ENCODE assay signal across 25 mouse cellular contexts in the genomic region with DNA sequence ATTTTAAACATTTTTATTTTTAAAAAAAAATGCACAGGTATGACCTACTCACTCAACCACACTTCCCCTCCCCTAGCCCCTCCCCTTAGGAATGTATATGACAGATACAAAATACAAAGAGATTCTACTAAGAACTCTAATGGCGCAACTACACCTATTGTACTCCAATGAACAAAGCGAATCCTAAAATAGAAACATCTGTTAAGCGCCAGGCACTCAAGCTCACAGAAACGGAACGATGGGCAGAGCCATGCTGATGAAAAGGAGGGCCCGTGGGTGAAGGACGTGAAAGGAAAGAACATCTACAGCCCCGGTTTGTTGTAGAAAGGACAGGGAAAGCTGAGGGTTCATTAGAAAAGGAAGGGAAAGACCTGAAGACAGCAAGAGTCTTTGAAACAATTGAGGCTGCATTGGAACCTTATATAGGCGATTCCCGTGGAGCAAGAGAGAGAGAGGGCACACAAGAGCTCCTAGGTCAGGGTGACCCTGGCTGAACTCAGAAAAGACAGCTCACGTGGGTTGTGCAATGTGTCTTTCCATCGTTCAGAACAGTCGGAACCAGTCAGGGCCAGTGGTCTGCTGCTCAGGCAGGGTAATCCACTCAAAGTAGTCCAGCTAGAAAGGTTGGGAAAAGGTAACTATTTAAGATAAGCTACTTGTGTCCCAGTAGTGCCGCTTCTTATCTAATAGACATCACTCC. TPM values are rescaled to one million over a fixed set of nuclear protein-coding genes. Genes with fewer than 3 reads are reported as not detected.
"Had no signal": no experiment of that assay in that cellular context is flagged by ENCODE, and none has a peak within 500 bp of the region (broad histone marks: within the 10 kb centered on the region; RNA-seq: fewer than 3 reads in every experiment).

No protein-coding gene starts in this region.

- ATAC-seq: liver, postnatal 0 days; midbrain, embryonic 15.5 days had no signal

- H3K4me3 ChIP-seq: limb, embryonic 12.5 days; liver, embryonic 13.5 days; lung, embryonic 15.5 days; megakaryocyte, embryonic 14.5 days; midbrain, embryonic 15.5 days; neural tube, embryonic 12.5 days; stomach, embryonic 15.5 days had no signal

- H3K27me3 ChIP-seq: limb, embryonic 12.5 days; liver, embryonic 13.5 days; lung, embryonic 15.5 days; megakaryocyte, embryonic 14.5 days; midbrain, embryonic 15.5 days; neural tube, embryonic 12.5 days; stomach, embryonic 15.5 days had no signal

- H3K27ac ChIP-seq: kidney, postnatal 0 days; limb, embryonic 12.5 days; liver, embryonic 13.5 days; lung, embryonic 15.5 days; macrophage; midbrain, embryonic 15.5 days; neural tube, embryonic 12.5 days; stomach, embryonic 15.5 days had no signal

- H3K4me2 ChIP-seq: limb, embryonic 12.5 days; liver, embryonic 13.5 days; lung, embryonic 15.5 days; midbrain, embryonic 11.5 days; midbrain, embryonic 15.5 days; neural tube, embryonic 12.5 days; stomach, embryonic 15.5 days had no signal

- H3K36me3 ChIP-seq: limb, embryonic 12.5 days; liver, embryonic 13.5 days; lung, embryonic 15.5 days; midbrain, embryonic 15.5 days; neural tube, embryonic 12.5 days; stomach, embryonic 15.5 days had no signal

- DNase-seq: kidney, postnatal 36 days; layer of hippocampus, adult 9-11 months; layer of hippocampus, postnatal 36 days; liver; liver, embryonic 13.5 days; liver, postnatal 0 days; lung, postnatal 14 days; thymus, adult 2 months; thymus, postnatal 25 days had no signal

- H3K4me1 ChIP-seq: limb, embryonic 12.5 days; liver, embryonic 13.5 days; lung, embryonic 15.5 days; megakaryocyte, embryonic 14.5 days; midbrain, embryonic 15.5 days; neural tube, embryonic 12.5 days; stomach, embryonic 15.5 days had no signal

- H3K9ac ChIP-seq: limb, embryonic 12.5 days; liver, embryonic 13.5 days; liver, postnatal 0 days; lung, embryonic 15.5 days; midbrain, embryonic 15.5 days; neural tube, embryonic 12.5 days; stomach, embryonic 15.5 days had no signal

- H3K9me3 ChIP-seq: limb, embryonic 12.5 days; liver, embryonic 13.5 days; lung, embryonic 15.5 days; megakaryocyte, embryonic 14.5 days; midbrain, embryonic 15.5 days; neural tube, embryonic 12.5 days; stomach, embryonic 15.5 days had no signal

RNA-seq across cellular contexts. Expression of a gene that starts 27.7 kb away (rescaled TPM):
- total RNA-seq: layer of hippocampus, adult 18-20 months; layer of hippocampus, postnatal 36 days; left cerebral cortex, adult 8-10 months; left cerebral cortex, postnatal 25 days; monocyte, adult 5-6 weeks; neutrophil, adult 5-6 weeks had no signal
- polyA plus RNA-seq: macrophage had no signal

RNA-seq across cellular contexts. Expression of a gene that starts 37.5 kb away (rescaled TPM):
- total RNA-seq: monocyte, adult 5-6 weeks; neutrophil, adult 5-6 weeks had no signal
- polyA plus RNA-seq: macrophage had no signal

RNA-seq across cellular contexts. Expression of a gene that starts 48.1 kb away (rescaled TPM):
- total RNA-seq: layer of hippocampus, adult 18-20 months; layer of hippocampus, postnatal 36 days; left cerebral cortex, adult 8-10 months; left cerebral cortex, postnatal 25 days; monocyte, adult 5-6 weeks; neutrophil, adult 5-6 weeks had no signal
- polyA plus RNA-seq: kidney, postnatal 0 days; liver, embryonic 13.5 days; liver, postnatal 0 days; lung, embryonic 15.5 days; macrophage; midbrain, embryonic 11.5 days; midbrain, embryonic 15.5 days; stomach, embryonic 15.5 days; testis, adult 2 months; urinary bladder, adult 2 months had no signal
